23 mouse cellular contexts compared by ENCODE assay signal in the genomic region with DNA sequence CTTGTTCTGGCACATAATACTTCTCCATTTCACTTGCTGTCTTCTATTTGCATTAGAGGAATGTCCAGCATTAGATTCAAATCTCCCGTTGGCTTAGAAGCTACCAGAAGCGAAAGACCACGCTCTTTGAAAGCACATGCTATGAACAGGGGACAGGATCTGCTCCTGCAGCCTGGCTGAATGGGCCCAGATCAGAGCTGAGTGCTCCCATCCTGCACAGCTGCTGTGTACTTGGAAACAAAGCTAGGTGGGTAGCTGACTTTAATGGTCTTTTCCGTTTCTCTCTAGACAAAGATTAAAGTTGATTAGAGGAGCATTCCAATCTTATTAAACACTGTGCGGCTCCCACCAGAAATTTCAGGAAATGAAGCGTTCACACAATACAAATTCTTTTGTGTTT.
DNase-seq lines count a peak whose midpoint lies in the region; ATAC-seq lines count a peak whose summit lies in the region.
"Had no signal": no experiment of that assay in that cellular context is flagged by ENCODE, and none has a peak within 500 bp of the region (broad histone marks: within the 10 kb centered on the region; RNA-seq: fewer than 3 reads in every experiment).

No protein-coding gene starts in this region.

- no peaks in the 10 kb centered on the region for H3K9me3 ChIP-seq in hindbrain, embryonic 13.5 days
- no peaks in the 10 kb centered on the region for H3K9me3 ChIP-seq in hindbrain, embryonic 16.5 days (ENCODE audit: control insufficient read depth, low read length)
- H3K9me3 ChIP-seq: embryonic facial prominence, embryonic 12.5 days; forebrain, embryonic 12.5 days; hindbrain, embryonic 10.5 days; megakaryocyte, embryonic 14.5 days; midbrain, embryonic 13.5 days had no signal

- WGBS in hindbrain, embryonic 13.5 days = 65% methylated on average over 6 of the region's 6 CpGs
- WGBS in hindbrain, embryonic 16.5 days = 63% methylated on average over 6 of the region's 6 CpGs

- no peak overlapping the region for H3K4me3 ChIP-seq in hindbrain, embryonic 13.5 days
- no peak overlapping the region for H3K4me3 ChIP-seq in hindbrain, embryonic 16.5 days (ENCODE audit: low read length)
- H3K4me3 ChIP-seq: embryonic facial prominence, embryonic 12.5 days; erythroblast, embryonic 14.5 days; forebrain, embryonic 12.5 days; hindbrain, embryonic 10.5 days; megakaryocyte, embryonic 14.5 days; midbrain, embryonic 13.5 days had no signal

- peak overlapping the region; percentile 55 for H3K27ac ChIP-seq in hindbrain, embryonic 13.5 days
- no peak overlapping the region for H3K27ac ChIP-seq in hindbrain, embryonic 16.5 days (ENCODE audit: low read depth, low read length)
- H3K27ac ChIP-seq: embryonic facial prominence, embryonic 12.5 days; forebrain, embryonic 12.5 days; hindbrain, embryonic 10.5 days; liver, embryonic 14.5 days; midbrain, embryonic 13.5 days had no signal

- no peak for ATAC-seq in hindbrain, embryonic 13.5 days (ENCODE audit: low FRiP score)
- ATAC-seq in hindbrain, embryonic 16.5 days = no peak
- ATAC-seq: inflammation-experienced regulatory T-cells, adult 6 months; midbrain, embryonic 13.5 days had no signal

- no peaks in the 10 kb centered on the region for H3K36me3 ChIP-seq in hindbrain, embryonic 13.5 days
- no peaks in the 10 kb centered on the region for H3K36me3 ChIP-seq in hindbrain, embryonic 16.5 days (ENCODE audit: control insufficient read depth, insufficient read depth, low read length)
- H3K36me3 ChIP-seq: embryonic facial prominence, embryonic 12.5 days; forebrain, embryonic 12.5 days; hindbrain, embryonic 10.5 days; midbrain, embryonic 13.5 days had no signal

- H3K4me1 ChIP-seq in hindbrain, embryonic 13.5 days (replicated peaks) = peaks cover 7% of the 10 kb centered on the region; the same call in 1 of the 2 replicates
- H3K4me1 ChIP-seq in hindbrain, embryonic 16.5 days (ENCODE audit: control insufficient read depth, insufficient read depth, low read depth, low read length) = no peaks in the 10 kb centered on the region
- H3K4me1 ChIP-seq: embryonic facial prominence, embryonic 12.5 days; forebrain, embryonic 12.5 days; hindbrain, embryonic 10.5 days; megakaryocyte, embryonic 14.5 days; midbrain, embryonic 13.5 days had no signal

- peak; percentile 93 for DNase-seq in heart, adult 11 months
- DNase-seq in heart, postnatal 14 days = no peak
- DNase-seq in lung, postnatal 10 days = peak; percentile 5
- DNase-seq in lung, postnatal 25 days (ENCODE audit: low spot score) = no peak
- DNase-seq in frontal cortex, postnatal 14 days (ENCODE audit: low spot score in 2 of 2) = no peak
- DNase-seq in adrenal gland, postnatal 4 days (ENCODE audit: low spot score in 2 of 2) = no peak
- DNase-seq: adrenal gland, adult 2 months; cerebellum, adult 11-12 months; cerebellum, postnatal 10 days; gastrocnemius, postnatal 36 days; kidney, adult 9 months; right cerebral cortex, postnatal 25 days; thymus, postnatal 14 days had no signal

- no peaks in the 10 kb centered on the region for H3K27me3 ChIP-seq in hindbrain, embryonic 13.5 days
- no peaks in the 10 kb centered on the region for H3K27me3 ChIP-seq in hindbrain, embryonic 16.5 days (replicated peaks; ENCODE audit: control insufficient read depth, insufficient read depth, low read length)
- H3K27me3 ChIP-seq: embryonic facial prominence, embryonic 12.5 days; forebrain, embryonic 12.5 days; megakaryocyte, embryonic 14.5 days; midbrain, embryonic 13.5 days had no signal

- no peak overlapping the region for H3K4me2 ChIP-seq in hindbrain, embryonic 13.5 days
- no peak overlapping the region for H3K4me2 ChIP-seq in hindbrain, embryonic 16.5 days (ENCODE audit: low read length)
- H3K4me2 ChIP-seq: embryonic facial prominence, embryonic 12.5 days; forebrain, embryonic 12.5 days; midbrain, embryonic 13.5 days had no signal

- H3K9ac ChIP-seq in hindbrain, embryonic 13.5 days = no peak overlapping the region
- no peak overlapping the region for H3K9ac ChIP-seq in hindbrain, embryonic 16.5 days (ENCODE audit: low read depth, low read length)
- H3K9ac ChIP-seq: embryonic facial prominence, embryonic 12.5 days; forebrain, embryonic 12.5 days; liver, embryonic 14.5 days; midbrain, embryonic 13.5 days had no signal

- intact Hi-C loops in heart, postnatal 14 days (cut with DNase I) = no loop called here

Comparison
In these comparisons a context has a peak if more than half of its experiments do, and no peak if none do; other contexts are left out.
1. DNase-seq: peak in heart, adult 11 months (single experiment) and lung, postnatal 10 days (single experiment); none in heart, postnatal 14 days (0 of 2), lung, postnatal 25 days (single experiment), frontal cortex, postnatal 14 days (0 of 2) and adrenal gland, postnatal 4 days (0 of 2).